Mouse (Mus musculus) olfactory bulb, adult 2 months (tissue): ENCODE results near the gene Fam172a.

Experiments
- CTCF ChIP-seq: fragments of 200-500 bp; IDR thresholded peaks from 2 replicates; pipeline ENCODE4 v1.5.1; 2012; ENCODE audit warnings: low read depth, mild to moderate bottlenecking, low read length, moderate library complexity; ENCODE audit not compliant: insufficient read depth
- POLR2A ChIP-seq: fragments of 200-500 bp; IDR thresholded peaks from 2 replicates; pipeline ENCODE4 v1.6.1; 2012; ENCODE audit warnings: mild to moderate bottlenecking, low read depth, low read length, moderate library complexity; ENCODE audit not compliant: insufficient read depth

- TF ChIP-seq CTCF (no peak), POLR2A (no peak)
These were observed 463.1 kb downstream of the Fam172a start for GRCm38 (mm10) chr13:78164941-78165340.
